Mouse (Mus musculus): ENCODE measurements around the gene Foxp1. TPM values are rescaled to one million over a fixed set of nuclear protein-coding genes. Genes with fewer than 3 reads are reported as not detected.

Gene Foxp1
- polyA plus RNA-seq, 1 experiment from 2014 or later, result 65.4 TPM

DNA sequence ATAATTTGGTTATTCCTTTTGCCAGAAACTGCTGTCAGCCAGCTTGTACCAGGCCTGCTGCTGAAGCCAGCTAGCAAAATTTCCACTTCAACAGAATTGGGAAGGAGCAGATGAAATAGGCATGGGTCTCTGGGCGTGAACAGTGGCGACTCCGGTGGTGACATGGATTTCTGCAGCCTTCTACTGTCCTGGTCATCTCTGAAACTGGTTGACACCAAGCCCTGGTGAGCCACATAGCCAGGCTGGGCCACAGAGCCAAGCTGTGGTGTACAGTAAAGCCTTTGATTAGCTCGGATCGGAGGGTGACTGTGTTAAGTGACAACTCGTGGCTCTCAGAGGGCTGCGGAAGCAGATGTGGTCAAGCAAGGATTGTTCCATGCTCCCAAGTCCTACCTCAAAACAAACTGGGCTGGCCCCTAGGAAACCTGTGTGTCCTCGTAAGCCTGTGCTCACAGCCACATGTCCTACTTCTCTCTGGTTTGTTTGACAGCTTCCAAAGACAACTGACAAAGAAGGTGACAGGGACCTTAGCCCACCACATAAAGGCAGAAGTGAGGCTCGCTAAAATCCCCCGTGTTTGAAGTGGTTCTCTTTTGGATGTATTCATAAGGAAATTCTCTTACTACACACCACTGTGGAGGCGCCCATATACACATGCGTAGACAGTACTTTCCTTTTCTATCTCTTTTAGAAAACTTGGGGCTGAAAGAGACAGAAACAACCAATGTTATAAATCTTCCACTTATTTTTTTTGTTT, 36.5 kb downstream of the Foxp1 start:
- 66% methylated on average over 12 of the region's 12 CpGs for WGBS
- Histone ChIP-seq H3K4me2 (ENCODE audit: low read depth, severe bottlenecking) (peak overlapping the region; percentile 38; the same call in 1 of the 2 replicates), H3K9me3 (ENCODE audit: control insufficient read depth, low read length) (no peaks in the 10 kb centered on the region), H3K4me1 (ENCODE audit: control insufficient read depth, insufficient read depth, low read length) (peaks cover 28% of the 10 kb centered on the region), H3K27me3 (ENCODE audit: control insufficient read depth, insufficient read depth, low read length) (no peaks in the 10 kb centered on the region), H3K4me3 (ENCODE audit: low read depth, low read length) (no peak overlapping the region), H3K27ac (replicated peaks; ENCODE audit: low read depth, low read length) (no peak overlapping the region; the same call in 1 of the 2 replicates), H3K36me3 (ENCODE audit: control insufficient read depth, insufficient read depth, low read length) (no peaks in the 10 kb centered on the region), H3K9ac (ENCODE audit: low read length) (no peak overlapping the region)
- DNase-seq (ENCODE audit: low spot score) (peak; percentile 40), ATAC-seq (ENCODE audit: insufficient number of reproducible peaks, low FRiP score, low TSS enrichment, low read depth) (no peak)

- ATAC-seq (ENCODE audit: insufficient number of reproducible peaks, low FRiP score, low TSS enrichment, low read depth) (peak; percentile 91), DNase-seq (ENCODE audit: low spot score) (no peak)
- peak overlapping the region; percentile 38 for H3K4me2 ChIP-seq (ENCODE audit: low read depth, severe bottlenecking)
- H3K27ac ChIP-seq (replicated peaks; ENCODE audit: low read depth, low read length), result peak overlapping the region; percentile 87
- H3K27me3 ChIP-seq (ENCODE audit: control insufficient read depth, insufficient read depth, low read length), result no peaks in the 10 kb centered on the region
- H3K9ac ChIP-seq (ENCODE audit: low read length), result peak overlapping the region; percentile 27; the same call in 1 of the 2 replicates
- WGBS, result 23% methylated on average over 20 of the region's 20 CpGs
- H3K9me3 ChIP-seq (ENCODE audit: control insufficient read depth, low read length), result no peaks in the 10 kb centered on the region
- no peaks in the 10 kb centered on the region for H3K36me3 ChIP-seq (ENCODE audit: control insufficient read depth, insufficient read depth, low read length)
- H3K4me1 ChIP-seq (ENCODE audit: control insufficient read depth, insufficient read depth, low read length), result peaks cover 28% of the 10 kb centered on the region
- H3K4me3 ChIP-seq (ENCODE audit: low read depth, low read length), result no peak overlapping the region
Observed at GRCm38 (mm10) chr6:99485217-99485883, 37.2 kb downstream of the Foxp1 start.

- peak overlapping the region; percentile 27; the same call in 1 of the 2 replicates for H3K9ac ChIP-seq (ENCODE audit: low read length)
- no peak for ATAC-seq (ENCODE audit: insufficient number of reproducible peaks, low FRiP score, low TSS enrichment, low read depth)
- peak overlapping the region; percentile 87 for H3K27ac ChIP-seq (replicated peaks; ENCODE audit: low read depth, low read length)
- peaks cover 28% of the 10 kb centered on the region for H3K4me1 ChIP-seq (ENCODE audit: control insufficient read depth, insufficient read depth, low read length)
- H3K36me3 ChIP-seq (ENCODE audit: control insufficient read depth, insufficient read depth, low read length), result no peaks in the 10 kb centered on the region
- no peaks in the 10 kb centered on the region for H3K9me3 ChIP-seq (ENCODE audit: control insufficient read depth, low read length)
- no peak overlapping the region for H3K4me3 ChIP-seq (ENCODE audit: low read depth, low read length)
- DNase-seq (ENCODE audit: low spot score), result peak; percentile 80
- 5% methylated on average over 8 of the region's 8 CpGs for WGBS
- H3K27me3 ChIP-seq (ENCODE audit: control insufficient read depth, insufficient read depth, low read length), result no peaks in the 10 kb centered on the region
- peak overlapping the region; percentile 38 for H3K4me2 ChIP-seq (ENCODE audit: low read depth, severe bottlenecking)
Observed at GRCm38 (mm10) chr6:99484884-99485216, 37.7 kb downstream of the Foxp1 start.

GRCm38 (mm10) chr6:99484197-99484725, 38.3 kb downstream of the Foxp1 start:
- WGBS, result 59% methylated on average over 7 of the region's 7 CpGs
- H3K27ac ChIP-seq (replicated peaks; ENCODE audit: low read depth, low read length), result peak overlapping the region; percentile 52; the same call in 1 of the 2 replicates

GRCm38 (mm10) chr6:99483556-99483955, 39.0 kb downstream of the Foxp1 start:
- 0 out of 2 replicates have a peak overlapping the region, but pooled peaks have one; percentile 8 for H3K4me2 ChIP-seq (ENCODE audit: low read depth, severe bottlenecking)
- H3K9me3 ChIP-seq (ENCODE audit: control insufficient read depth, low read length), result no peaks in the 10 kb centered on the region
- H3K27ac ChIP-seq (replicated peaks; ENCODE audit: low read depth, low read length), result peak overlapping the region; percentile 52; the same call in 1 of the 2 replicates
- ATAC-seq (ENCODE audit: insufficient number of reproducible peaks, low FRiP score, low TSS enrichment, low read depth), result 0 out of 2 replicates have a peak, but pooled peaks have one; percentile 46
- 30% methylated on average over 10 of the region's 10 CpGs for WGBS
- H3K27me3 ChIP-seq (ENCODE audit: control insufficient read depth, insufficient read depth, low read length), result no peaks in the 10 kb centered on the region
- H3K36me3 ChIP-seq (ENCODE audit: control insufficient read depth, insufficient read depth, low read length), result no peaks in the 10 kb centered on the region
- peaks cover 28% of the 10 kb centered on the region for H3K4me1 ChIP-seq (ENCODE audit: control insufficient read depth, insufficient read depth, low read length)
- H3K9ac ChIP-seq (ENCODE audit: low read length), result no peak overlapping the region
- H3K4me3 ChIP-seq (ENCODE audit: low read depth, low read length), result no peak overlapping the region
- peak; percentile 48 for DNase-seq (ENCODE audit: low spot score)

More at GRCm38 (mm10) chr6:99484197-99484725, 38.3 kb downstream of the Foxp1 start:
- ATAC-seq (ENCODE audit: insufficient number of reproducible peaks, low FRiP score, low TSS enrichment, low read depth) (no peak), DNase-seq (ENCODE audit: low spot score) (no peak)
- Histone ChIP-seq H3K4me3 (ENCODE audit: low read depth, low read length) (no peak overlapping the region), H3K4me1 (ENCODE audit: control insufficient read depth, insufficient read depth, low read length) (peaks cover 28% of the 10 kb centered on the region), H3K9ac (ENCODE audit: low read length) (no peak overlapping the region), H3K36me3 (ENCODE audit: control insufficient read depth, insufficient read depth, low read length) (no peaks in the 10 kb centered on the region), H3K9me3 (ENCODE audit: control insufficient read depth, low read length) (no peaks in the 10 kb centered on the region), H3K27me3 (ENCODE audit: control insufficient read depth, insufficient read depth, low read length) (no peaks in the 10 kb centered on the region), H3K4me2 (ENCODE audit: low read depth, severe bottlenecking) (no peak overlapping the region)

- Histone ChIP-seq H3K27ac (replicated peaks; ENCODE audit: low read depth, low read length) (no peak overlapping the region), H3K27me3 (ENCODE audit: control insufficient read depth, insufficient read depth, low read length) (no peaks in the 10 kb centered on the region), H3K9ac (ENCODE audit: low read length) (no peak overlapping the region), H3K4me1 (ENCODE audit: control insufficient read depth, insufficient read depth, low read length) (peaks cover 28% of the 10 kb centered on the region), H3K4me2 (ENCODE audit: low read depth, severe bottlenecking) (no peak overlapping the region), H3K9me3 (ENCODE audit: control insufficient read depth, low read length) (no peaks in the 10 kb centered on the region), H3K4me3 (ENCODE audit: low read depth, low read length) (no peak overlapping the region), H3K36me3 (ENCODE audit: control insufficient read depth, insufficient read depth, low read length) (no peaks in the 10 kb centered on the region)
- DNase-seq (ENCODE audit: low spot score), result no peak
- ATAC-seq (ENCODE audit: insufficient number of reproducible peaks, low FRiP score, low TSS enrichment, low read depth), result no peak
- WGBS, result 52% methylated on average over 7 of the region's 7 CpGs
Observed at GRCm38 (mm10) chr6:99481568-99481967, 41.0 kb downstream of the Foxp1 start.

DNA sequence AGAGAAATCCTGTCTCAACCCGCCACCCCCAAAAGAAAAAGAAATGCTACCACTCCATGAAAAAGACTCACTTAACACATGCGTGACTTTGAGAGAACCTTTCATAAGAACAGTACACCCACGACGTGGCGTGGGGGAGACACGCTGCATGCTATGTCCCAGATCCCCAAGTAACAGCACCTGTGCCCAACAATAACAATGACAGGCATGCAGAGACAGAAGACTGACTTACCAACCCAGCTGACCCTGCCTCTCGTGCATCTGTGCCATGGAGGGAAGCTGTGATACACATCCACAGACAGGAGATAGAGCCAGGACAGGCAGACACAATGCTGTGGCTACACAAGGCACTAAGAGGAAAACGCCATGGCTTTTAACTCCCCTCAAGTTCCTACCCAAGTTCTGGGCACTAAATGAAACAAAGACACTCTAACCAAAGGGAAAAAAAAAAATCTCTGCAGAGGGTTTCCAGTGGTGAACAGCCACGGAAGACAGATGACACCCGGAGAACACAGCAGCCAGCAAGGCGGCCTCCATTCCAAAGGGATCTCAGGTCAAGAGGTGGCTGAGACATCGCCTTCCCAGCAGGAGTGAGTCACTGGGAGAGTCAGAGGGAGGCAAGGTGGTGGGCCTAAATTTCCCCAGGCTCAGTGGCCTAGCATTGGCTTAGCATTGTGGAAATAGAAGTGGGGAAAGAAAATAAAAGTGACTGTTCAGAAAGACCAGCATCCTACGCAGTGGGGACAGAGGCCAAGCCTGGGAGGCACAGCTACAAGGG, 43.5 kb downstream of the Foxp1 start:
- H3K4me1 ChIP-seq (ENCODE audit: control insufficient read depth, insufficient read depth, low read length), result peaks cover 12% of the 10 kb centered on the region
- H3K9ac ChIP-seq (ENCODE audit: low read length), result no peak overlapping the region
- no peak overlapping the region for H3K4me3 ChIP-seq (ENCODE audit: low read depth, low read length)
- no peaks in the 10 kb centered on the region for H3K36me3 ChIP-seq (ENCODE audit: control insufficient read depth, insufficient read depth, low read length)
- no peak for DNase-seq (ENCODE audit: low spot score)
- H3K27ac ChIP-seq (replicated peaks; ENCODE audit: low read depth, low read length), result no peak overlapping the region
- no peaks in the 10 kb centered on the region for H3K9me3 ChIP-seq (ENCODE audit: control insufficient read depth, low read length)
- ATAC-seq (ENCODE audit: insufficient number of reproducible peaks, low FRiP score, low TSS enrichment, low read depth), result no peak
- WGBS, result 86% methylated on average over 13 of the region's 13 CpGs
- H3K27me3 ChIP-seq (ENCODE audit: control insufficient read depth, insufficient read depth, low read length), result no peaks in the 10 kb centered on the region
- H3K4me2 ChIP-seq (ENCODE audit: low read depth, severe bottlenecking), result no peak overlapping the region

DNA sequence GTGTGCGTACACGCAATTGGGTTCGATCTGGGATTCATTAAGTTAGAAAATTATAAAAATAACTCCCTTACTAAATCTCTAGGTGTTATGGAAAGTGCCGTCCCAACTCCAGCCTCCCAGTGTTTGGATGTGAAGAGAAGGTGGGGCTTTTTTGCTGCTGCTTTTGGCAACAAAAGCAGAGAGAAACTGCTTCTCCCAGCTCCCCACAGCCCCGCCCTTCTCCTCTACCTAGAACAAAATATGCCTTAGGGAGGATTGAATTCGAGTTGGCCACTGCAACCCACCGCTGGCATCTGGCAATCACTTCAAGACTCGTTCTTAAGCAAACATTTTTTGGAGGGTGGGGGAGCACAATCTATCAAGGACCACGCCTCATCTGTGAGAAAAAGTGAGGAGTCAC, 47.5 kb downstream of the Foxp1 start:
- Histone ChIP-seq H3K27ac (replicated peaks; ENCODE audit: low read depth, low read length) (no peak overlapping the region), H3K36me3 (ENCODE audit: control insufficient read depth, insufficient read depth, low read length) (no peaks in the 10 kb centered on the region), H3K9ac (ENCODE audit: low read length) (no peak overlapping the region), H3K4me3 (ENCODE audit: low read depth, low read length) (no peak overlapping the region), H3K9me3 (ENCODE audit: control insufficient read depth, low read length) (no peaks in the 10 kb centered on the region), H3K4me2 (ENCODE audit: low read depth, severe bottlenecking) (no peak overlapping the region), H3K4me1 (ENCODE audit: control insufficient read depth, insufficient read depth, low read length) (peaks cover 1% of the 10 kb centered on the region), H3K27me3 (ENCODE audit: control insufficient read depth, insufficient read depth, low read length) (no peaks in the 10 kb centered on the region)
- no peak for ATAC-seq (ENCODE audit: insufficient number of reproducible peaks, low FRiP score, low TSS enrichment, low read depth)
- no peak for DNase-seq (ENCODE audit: low spot score)
- 80% methylated on average over 9 of the region's 9 CpGs for WGBS

Data from limb, embryonic 11.5 days (tissue).